Mouse (Mus musculus): Measurements from ENCODE around the gene Adamtsl5.
A peak's percentile ranks its signal among the peaks of the same experiment; 100 is the strongest.
"Not testable (repeated sequence)": the region's sequence is repeated elsewhere in the genome, so short reads cannot be mapped to it uniquely, and the experiment has no call there.

Adamtsl5 gene

DNA sequence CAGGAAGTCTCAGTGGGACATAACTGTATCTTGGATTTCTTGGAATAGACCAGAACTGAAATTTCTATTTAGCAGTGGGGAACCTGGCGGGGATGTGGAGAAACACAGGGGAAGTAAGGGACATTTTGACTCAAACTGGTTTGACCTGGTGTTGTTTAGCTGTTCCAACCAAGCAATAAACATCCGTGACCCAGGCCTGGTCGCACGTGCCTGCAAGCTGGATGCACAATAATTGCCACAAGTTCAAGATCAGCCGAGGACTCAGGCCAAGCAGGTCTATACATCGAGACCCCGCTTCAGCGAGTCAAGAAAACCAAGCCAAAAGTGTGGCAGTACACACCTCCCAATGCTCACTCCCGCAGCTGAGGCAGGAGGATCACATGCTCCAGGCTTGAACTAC is 23.8 kb upstream of the Adamtsl5 start:
- no peak for DNase-seq (ENCODE audit: low spot score)

GRCm38 (mm10) chr10:80371411-80371966 is 23.3 kb upstream of the Adamtsl5 start:
- DNase-seq (ENCODE audit: low spot score) = no peak

GRCm38 (mm10) chr10:80369995-80370747 is 22.0 kb upstream of the Adamtsl5 start:
- DNase-seq (ENCODE audit: low spot score) = no peak

DNA sequence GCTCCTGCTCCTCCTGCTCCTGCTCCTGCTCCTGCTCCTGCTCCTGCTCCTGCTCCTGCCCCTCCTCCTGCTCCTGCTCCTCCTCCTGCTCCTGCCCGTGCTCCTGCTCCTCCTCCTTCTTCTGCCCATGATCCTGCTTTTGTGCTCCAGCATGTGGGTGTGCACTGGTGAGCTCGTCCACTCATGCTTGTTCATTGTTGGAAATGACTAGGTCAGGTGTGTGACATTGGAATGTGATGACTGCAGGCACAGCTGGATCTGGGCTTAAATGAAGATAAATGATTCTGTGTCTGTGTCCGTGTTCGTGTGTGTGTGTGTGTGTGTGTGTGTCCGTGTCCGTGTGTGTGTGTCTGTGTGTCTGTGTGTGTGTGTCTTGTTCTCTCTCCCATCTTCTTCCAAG is 20.2 kb upstream of the Adamtsl5 start:
- DNase-seq (ENCODE audit: low spot score) = no peak

- no peak for DNase-seq (ENCODE audit: low spot score)
These were observed 19.7 kb upstream of the Adamtsl5 start for GRCm38 (mm10) chr10:80367954-80368353.

DNA sequence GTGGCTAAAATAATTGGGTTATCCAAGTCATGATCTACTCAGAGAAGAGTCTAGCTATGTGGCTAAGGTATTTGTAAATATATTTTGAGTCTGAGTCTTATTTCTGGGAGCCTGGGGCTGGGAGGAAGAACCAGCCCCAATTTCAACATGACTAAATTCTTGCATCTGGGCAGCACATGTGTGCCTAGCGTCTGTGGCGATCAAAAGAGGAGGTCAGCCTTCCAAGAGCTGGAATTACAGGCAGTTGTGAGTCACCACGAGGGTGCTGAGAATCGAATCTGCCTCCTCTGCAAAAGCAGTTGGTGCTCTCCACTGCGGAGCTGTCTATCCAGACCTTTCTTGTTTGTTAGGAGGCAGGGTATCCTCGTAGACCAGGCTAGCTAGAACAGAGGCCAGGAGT is 17.5 kb upstream of the Adamtsl5 start:
- DNase-seq (ENCODE audit: low spot score) = no peak

DNA sequence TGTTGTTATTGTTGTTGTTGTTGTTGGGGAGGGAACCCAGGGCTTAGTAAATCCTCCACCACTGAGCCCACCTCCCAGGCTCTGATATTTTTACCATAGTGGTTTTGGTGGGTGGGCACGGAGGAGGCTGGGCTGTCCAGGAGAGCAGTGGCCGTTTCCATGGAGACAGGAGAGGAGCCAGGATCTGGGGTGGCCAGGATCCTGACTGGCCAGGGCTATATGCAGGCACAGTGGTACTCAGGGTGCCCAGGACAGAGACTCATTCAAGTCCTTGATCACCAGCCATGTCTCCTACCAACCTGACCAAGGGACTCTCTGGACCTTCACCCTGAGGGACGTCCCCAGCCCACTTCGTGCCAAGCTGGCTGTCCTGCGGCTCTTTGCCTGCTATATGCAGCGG is 15.5 kb upstream of the Adamtsl5 start:
- DNase-seq (ENCODE audit: low spot score) = no peak

- DNase-seq (ENCODE audit: low spot score) = peak; percentile 51
These were observed 9.9 kb upstream of the Adamtsl5 start for GRCm38 (mm10) chr10:80357994-80358639.

DNA sequence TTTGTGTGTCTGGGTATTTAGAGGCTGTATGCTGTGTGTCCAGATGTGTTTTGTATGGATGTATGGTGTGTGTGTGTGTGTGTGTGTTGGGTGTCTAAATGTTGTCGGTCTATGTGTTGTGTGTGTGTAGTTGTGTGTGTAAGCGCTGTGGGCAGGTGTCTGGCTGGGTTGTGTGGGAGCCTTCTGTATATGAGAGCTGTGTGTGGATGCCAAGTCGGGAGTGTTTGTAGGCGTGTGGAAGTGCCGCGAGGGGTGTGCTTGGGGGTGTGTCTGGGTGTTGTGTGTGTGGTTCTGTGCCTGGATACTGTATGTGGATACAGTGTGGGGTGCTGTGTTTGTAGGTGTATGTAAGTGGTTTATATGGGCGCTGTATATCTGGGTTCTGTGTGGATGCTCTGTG is 9.1 kb upstream of the Adamtsl5 start:
- DNase-seq (ENCODE audit: low spot score) = no peak

- no peak for DNase-seq (ENCODE audit: low spot score)
These were observed 8.5 kb upstream of the Adamtsl5 start for GRCm38 (mm10) chr10:80356737-80357136.

DNA sequence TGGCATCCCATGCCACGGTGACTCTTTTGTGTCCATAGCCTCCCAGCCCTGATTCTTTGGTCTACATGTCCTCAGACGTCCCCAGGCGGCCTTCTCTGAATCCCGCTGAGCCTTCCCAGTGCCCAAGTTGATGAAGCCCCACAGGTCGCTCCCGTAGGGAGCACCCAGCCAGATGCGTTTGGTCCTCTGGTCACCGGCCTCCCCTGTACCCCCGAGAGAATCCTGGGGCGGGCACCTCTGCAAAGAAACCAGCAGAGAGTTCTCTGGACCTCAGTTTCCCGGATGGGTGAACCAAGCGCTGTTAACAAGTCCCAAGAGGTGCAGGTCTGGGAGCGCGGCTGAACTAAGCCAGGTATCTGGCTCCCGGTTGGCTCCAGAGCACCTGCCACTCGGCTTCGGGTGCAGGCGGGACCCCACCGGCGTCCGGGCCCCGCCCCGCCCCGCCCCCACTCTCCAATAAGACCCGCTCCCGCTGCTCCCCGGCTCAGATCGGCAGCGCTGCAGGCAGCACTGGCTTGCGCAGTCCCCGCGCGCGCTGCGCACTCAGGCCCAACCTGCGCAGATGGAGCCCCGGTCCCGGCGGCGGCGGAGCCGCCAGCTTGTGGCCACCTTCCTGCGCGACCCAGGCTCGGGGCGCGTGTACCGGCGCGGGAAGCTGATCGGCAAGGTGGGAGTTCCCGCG is 7.9 kb upstream of the Adamtsl5 start, which contains the start of gene Plk5:
Plk5 (plus strand) TSS at position 459 of the 682 bp plus-strand sequence.
- DNase-seq (ENCODE audit: low spot score) = no peak

DNA sequence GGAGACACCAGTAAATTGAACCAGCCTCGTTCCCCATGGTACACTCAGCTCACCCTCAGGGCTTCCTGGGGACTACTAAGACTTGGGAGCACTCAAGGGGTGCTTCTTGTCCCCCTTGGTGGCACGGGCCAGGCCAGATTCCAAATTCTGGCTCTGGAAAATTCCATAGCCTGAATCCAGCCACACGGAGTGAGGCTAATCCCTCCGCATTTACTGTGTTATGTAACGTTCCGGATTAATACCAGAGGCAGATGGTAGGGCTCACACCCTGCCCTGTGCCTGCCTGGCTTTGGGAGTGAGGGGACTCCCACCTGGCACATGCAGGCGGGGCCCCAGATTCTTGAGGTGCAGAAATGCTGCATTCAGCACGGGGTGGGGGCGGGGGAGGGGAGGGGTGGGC is 7.2 kb upstream of the Adamtsl5 start:
- no peak for DNase-seq (ENCODE audit: low spot score)

DNA sequence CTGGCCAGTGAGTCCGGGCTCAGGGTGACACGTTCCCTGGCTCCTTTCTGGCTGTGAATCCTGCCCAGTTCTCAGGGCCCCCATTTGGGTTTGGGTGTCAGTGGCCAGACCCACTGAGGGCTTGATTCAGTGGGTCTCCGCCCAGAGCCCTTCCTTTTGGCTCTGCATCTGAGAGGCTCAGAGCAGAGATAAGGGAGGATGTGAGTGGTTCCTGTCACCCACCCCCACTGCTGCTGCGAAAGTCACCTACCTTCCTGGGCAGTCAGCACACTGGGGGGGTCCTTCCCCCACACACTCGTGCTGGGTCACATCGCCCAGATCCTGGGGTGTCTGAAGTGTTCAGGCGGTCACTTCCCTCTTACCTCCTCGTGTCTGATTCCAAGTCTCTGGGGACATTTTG is 4.5 kb upstream of the Adamtsl5 start:
- DNase-seq (ENCODE audit: low spot score) = no peak

GRCm38 (mm10) chr10:80351896-80352295 is 3.7 kb upstream of the Adamtsl5 start:
- DNase-seq (ENCODE audit: low spot score) = no peak

DNA sequence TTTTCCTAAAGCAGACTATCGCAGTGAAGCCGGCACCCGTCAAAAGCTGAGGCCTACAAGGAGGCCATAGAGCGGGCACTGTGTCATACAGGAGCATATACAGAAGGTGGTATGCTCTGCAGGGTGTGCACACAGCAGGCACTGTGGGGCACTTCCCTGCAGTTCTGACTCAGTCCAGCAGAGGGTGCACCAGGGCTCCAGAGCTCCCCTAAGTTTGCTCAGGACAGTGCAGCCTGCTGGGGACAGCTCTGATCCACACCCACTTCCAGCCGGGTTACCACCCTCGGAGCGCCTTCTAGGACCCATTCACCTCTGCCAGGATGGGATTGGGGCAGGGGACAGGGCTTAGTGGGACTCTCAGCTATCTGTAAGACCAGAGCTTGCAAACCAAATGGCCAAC is 2.1 kb upstream of the Adamtsl5 start:
- peak; percentile 89 for DNase-seq (ENCODE audit: low spot score)

DNA sequence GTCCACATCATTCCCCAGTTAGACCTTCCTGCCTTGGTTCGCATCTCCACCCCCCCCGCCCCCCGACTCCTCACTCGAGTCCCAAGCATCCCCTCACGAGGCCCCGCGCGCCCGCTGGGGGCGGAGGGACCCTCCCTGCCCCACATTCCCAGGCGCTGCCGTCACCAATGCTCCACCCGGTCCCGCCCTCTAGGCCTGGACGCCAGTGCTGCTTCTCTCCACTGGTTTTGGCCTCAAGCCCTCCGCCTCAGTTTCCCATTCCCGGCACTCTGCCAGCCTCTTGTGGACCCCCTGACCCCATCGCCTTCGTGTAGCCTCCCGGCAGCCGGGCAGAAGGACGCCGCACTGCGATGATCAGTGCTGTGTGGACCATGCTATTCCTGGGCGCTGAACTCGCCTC is 769 bp upstream of the Adamtsl5 start:
- DNase-seq (ENCODE audit: low spot score) = no peak

DNA sequence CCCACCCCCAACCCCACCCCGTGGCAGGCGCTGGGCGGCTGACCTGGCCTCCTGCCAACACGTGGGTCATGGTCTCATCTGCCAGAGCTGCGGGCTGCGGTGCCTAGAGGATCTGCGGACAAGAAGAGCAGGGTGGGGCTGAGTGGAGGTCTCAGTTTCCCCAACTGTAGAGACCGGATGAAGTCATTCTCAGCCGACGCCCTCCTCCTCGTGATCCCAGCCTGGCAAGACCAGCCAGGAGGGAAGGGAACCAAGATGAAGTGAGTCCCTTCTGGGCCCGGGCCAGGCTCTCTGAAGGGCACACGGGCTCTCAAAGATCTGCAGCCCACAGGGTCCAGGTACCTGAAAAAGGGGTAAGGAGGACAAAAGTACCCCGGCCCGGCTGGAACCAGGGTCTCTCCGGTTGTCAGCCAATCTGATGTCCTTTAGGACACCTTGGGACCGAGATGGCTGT is 671 bp downstream of the Adamtsl5 start:
- DNase-seq (ENCODE audit: low spot score) = no peak

GRCm38 (mm10) chr10:80345929-80346328 is 2.3 kb downstream of the Adamtsl5 start:
- not testable (repeated sequence) for DNase-seq (ENCODE audit: low spot score)

DNA sequence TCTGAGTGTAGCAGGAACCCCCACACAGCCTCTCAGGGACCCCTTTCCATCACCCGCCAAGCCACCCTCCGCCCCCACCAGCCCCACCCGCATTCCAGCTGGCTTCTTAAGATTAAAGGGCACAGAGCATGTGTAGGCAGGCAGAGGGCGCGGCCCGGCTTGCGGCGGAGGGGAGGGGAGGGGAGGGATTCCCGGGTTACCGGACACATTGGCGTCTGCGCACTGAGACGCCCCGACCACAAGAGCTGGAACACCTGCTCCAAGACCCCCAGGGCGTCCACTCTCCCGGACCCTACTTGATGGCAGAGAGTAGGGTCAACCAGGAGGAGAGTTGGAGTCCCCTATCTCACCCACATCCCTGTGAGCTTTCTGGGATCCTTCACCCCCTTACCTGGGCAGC is 3.1 kb downstream of the Adamtsl5 start:
- DNase-seq (ENCODE audit: low spot score) = peak; percentile 65

- DNase-seq (ENCODE audit: low spot score) = no peak
These were observed 4.0 kb downstream of the Adamtsl5 start for GRCm38 (mm10) chr10:80344131-80344661.

DNA sequence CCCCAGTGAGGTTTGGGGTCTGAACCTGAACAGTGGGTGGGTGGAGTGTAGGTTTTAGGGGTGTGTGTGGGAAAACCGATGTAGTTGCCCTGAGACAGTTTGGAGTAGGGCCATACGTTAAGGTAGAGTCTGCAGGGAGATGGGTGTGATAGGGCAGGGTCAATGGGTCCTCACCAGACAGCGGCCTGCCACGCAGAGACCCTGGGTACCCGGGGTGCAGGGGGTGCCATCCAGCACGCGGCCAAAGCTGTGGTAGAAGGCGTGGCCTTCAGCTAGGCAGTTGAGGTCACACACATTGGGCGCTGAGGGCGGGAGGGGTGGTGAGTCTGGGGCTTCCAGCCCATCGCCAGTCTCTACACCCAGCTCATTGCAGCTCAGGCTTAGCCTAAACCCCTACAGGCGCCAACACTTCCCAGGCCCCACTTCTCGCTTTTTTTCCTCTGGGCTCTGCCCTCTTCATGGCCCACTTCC is 4.8 kb downstream of the Adamtsl5 start:
- no peak for DNase-seq (ENCODE audit: low spot score)

DNA sequence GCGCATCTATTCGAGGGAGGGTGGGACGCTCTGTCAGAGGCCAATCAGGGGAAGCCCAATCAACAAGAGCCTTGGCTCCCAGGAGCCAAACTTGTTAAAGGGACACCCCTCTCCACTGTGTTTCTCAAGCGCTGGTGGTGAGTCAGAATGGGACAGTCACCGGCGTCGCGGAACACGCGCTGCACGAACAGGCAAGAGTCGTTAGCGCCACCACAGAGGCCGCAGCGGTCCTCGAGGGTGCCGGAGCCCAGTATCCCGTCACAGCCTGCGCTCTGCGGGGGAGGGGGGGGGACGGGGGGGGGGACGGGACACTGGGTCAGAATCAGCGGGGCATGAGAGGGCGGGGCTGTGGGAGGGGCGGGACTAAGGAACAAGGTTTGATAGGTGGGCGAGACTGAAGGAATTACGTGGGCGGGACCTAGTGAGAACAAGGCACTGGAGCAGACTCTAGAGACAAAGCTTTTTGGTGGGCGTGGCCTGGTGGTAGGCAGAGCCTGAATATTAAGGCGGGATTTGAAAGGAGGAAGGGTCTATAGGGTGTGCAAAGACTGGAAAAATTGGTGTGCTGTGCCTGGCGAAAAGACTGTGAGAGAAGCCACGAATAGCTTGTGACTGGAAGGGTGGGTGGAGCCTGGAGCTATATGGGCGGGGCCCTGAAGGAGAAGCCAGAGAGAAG is 5.3 kb downstream of the Adamtsl5 start:
- no peak for DNase-seq (ENCODE audit: low spot score)

Data from urinary bladder, postnatal 25 days (tissue).